Mouse (Mus musculus) intestine, embryonic 16.5 days (tissue): ENCODE results near the gene Gm4881. TPM values are rescaled to one million over a fixed set of nuclear protein-coding genes. Genes with fewer than 3 reads are reported as not detected.

Experiments used
- ATAC-seq: fragments of 200-750 bp; cut with Nextera tagmentation; 2 replicates; pipeline ENCODE4 v1.8.0; 2017; ENCODE audit warnings: moderate TSS enrichment, moderate library complexity
- H3K27ac ChIP-seq: fragments of 300-500 bp; sonication (generic); 2 replicates; pipeline ENCODE4 v1.5.1; 2014; ENCODE audit warnings: mild to moderate bottlenecking, low read length
- H3K27me3 ChIP-seq: fragments of 300-500 bp; sonication (generic); replicated peaks from 2 replicates; pipeline ENCODE4 v1.6.1; 2014; ENCODE audit warnings: low read length, control low read depth, mixed read lengths; ENCODE audit not compliant: control insufficient read depth, insufficient read depth
- H3K36me3 ChIP-seq: fragments of 300-500 bp; sonication (generic); 2 replicates; pipeline ENCODE4 v1.6.1; 2014; ENCODE audit warnings: low read length, control low read depth; ENCODE audit not compliant: control insufficient read depth, insufficient read depth
- H3K4me1 ChIP-seq: fragments of 300-500 bp; sonication (generic); 2 replicates; pipeline ENCODE4 v1.6.1; 2014; ENCODE audit warnings: low read length, control low read depth, mixed read lengths; ENCODE audit not compliant: control insufficient read depth, insufficient read depth
- H3K4me2 ChIP-seq: fragments of 300-500 bp; sonication (generic); 2 replicates; pipeline ENCODE4 v1.6.1; 2014; ENCODE audit warnings: low read depth, low read length, control low read depth
- H3K4me3 ChIP-seq: fragments of 300-500 bp; sonication (generic); 2 replicates; pipeline ENCODE4 v1.5.1; 2014; ENCODE audit warnings: mild to moderate bottlenecking, low read length
- H3K9ac ChIP-seq: fragments of 300-500 bp; sonication (generic); 2 replicates; pipeline ENCODE4 v1.6.1; 2014; ENCODE audit warnings: low read depth, low read length
- H3K9me3 ChIP-seq: fragments of 300-500 bp; sonication (generic); 2 replicates; pipeline ENCODE4 v1.6.1; 2016; ENCODE audit warnings: low read length, control low read depth; ENCODE audit not compliant: control insufficient read depth
- WGBS: fragments of 180-500 bp; shearing (Covaris S2); extraction: QIAGEN DNeasy Blood & Tissue Kit; methylation state at CpG from one replicate; pipeline ENCODE4 v1.1.7; 2014; 5-methylcytosine and 5-hydroxymethylcytosine counted together
- polyA plus RNA-seq: library from polyadenylated mRNA; unstranded; fragments of >200 nt; fragmentation: Nextera tagmentation; extraction: Ambion mirVana; gene quantifications from 2 replicates; pipeline ENCODE4 v1.2.1, GENCODE M21; 2015

Gm4881 gene
- not detected in 2 replicates for polyA plus RNA-seq

- Histone ChIP-seq H3K27ac (no peak within 1 kb of the TSS), H3K4me1 (peaks cover 7% of the 10 kb centered on the region), H3K36me3 (no peaks in the 10 kb centered on the region), H3K9me3 (no peaks in the 10 kb centered on the region), H3K4me3 (peak within 1 kb of the TSS; percentile 44), H3K4me2 (peak within 1 kb of the TSS; percentile 61), H3K9ac (peak within 1 kb of the TSS; percentile 54; the same call in 1 of the 2 replicates), H3K27me3 (peaks cover 87% of the 10 kb centered on the region)
- WGBS = under 1% methylated on average over 65 of the region's 72 CpGs
- no peak for ATAC-seq
These were observed at the start of gene Gm4881 for GRCm38 (mm10) chr7:24944257-24944950. TSS of gene Gm4881 (minus strand) at chr7:24944494.

GRCm38 (mm10) chr7:24993081-24993480 lies 48.8 kb upstream of the Gm4881 start:
- H3K4me3 ChIP-seq = no peak overlapping the region
- H3K27ac ChIP-seq = no peak overlapping the region
- no peaks in the 10 kb centered on the region for H3K36me3 ChIP-seq
- no peak overlapping the region for H3K4me2 ChIP-seq
- no peaks in the 10 kb centered on the region for H3K4me1 ChIP-seq
- H3K9me3 ChIP-seq = no peaks in the 10 kb centered on the region
- ATAC-seq = no peak
- no peak overlapping the region for H3K9ac ChIP-seq
- peaks cover 3% of the 10 kb centered on the region; the same call in 1 of the 2 replicates for H3K27me3 ChIP-seq
- WGBS = 59% methylated on average over 6 of the region's 6 CpGs

GRCm38 (mm10) chr7:24990478-24990877 lies 46.2 kb upstream of the Gm4881 start:
- peaks cover 3% of the 10 kb centered on the region; the same call in 1 of the 2 replicates for H3K27me3 ChIP-seq
- no peak overlapping the region for H3K9ac ChIP-seq
- H3K27ac ChIP-seq = no peak overlapping the region
- H3K4me1 ChIP-seq = no peaks in the 10 kb centered on the region
- WGBS = 86% methylated on average over 8 of the region's 8 CpGs
- no peak overlapping the region for H3K4me2 ChIP-seq
- H3K9me3 ChIP-seq = no peaks in the 10 kb centered on the region
- no peak for ATAC-seq
- no peak overlapping the region for H3K4me3 ChIP-seq
- H3K36me3 ChIP-seq = no peaks in the 10 kb centered on the region

- no peaks in the 10 kb centered on the region for H3K9me3 ChIP-seq
- H3K4me1 ChIP-seq = no peaks in the 10 kb centered on the region
- no peak overlapping the region for H3K9ac ChIP-seq
- no peak overlapping the region for H3K27ac ChIP-seq
- ATAC-seq = no peak
- no peaks in the 10 kb centered on the region for H3K36me3 ChIP-seq
- no peak overlapping the region for H3K4me2 ChIP-seq
- H3K27me3 ChIP-seq = no peaks in the 10 kb centered on the region
- H3K4me3 ChIP-seq = no peak overlapping the region
- WGBS = 83% methylated on average over 14 of the region's 14 CpGs
These were observed 43.6 kb upstream of the Gm4881 start for GRCm38 (mm10) chr7:24987941-24988340.

GRCm38 (mm10) chr7:24985799-24986198 lies 41.5 kb upstream of the Gm4881 start:
- Histone ChIP-seq H3K27ac (no peak overlapping the region), H3K36me3 (no peaks in the 10 kb centered on the region), H3K4me3 (no peak overlapping the region), H3K27me3 (no peaks in the 10 kb centered on the region), H3K4me1 (no peaks in the 10 kb centered on the region), H3K9me3 (no peaks in the 10 kb centered on the region), H3K9ac (no peak overlapping the region), H3K4me2 (no peak overlapping the region)
- no peak for ATAC-seq
- 73% methylated on average over 5 of the region's 5 CpGs for WGBS

- Histone ChIP-seq H3K27me3 (no peaks in the 10 kb centered on the region), H3K4me2 (no peak overlapping the region), H3K36me3 (no peaks in the 10 kb centered on the region), H3K4me3 (no peak overlapping the region), H3K27ac (no peak overlapping the region), H3K9ac (no peak overlapping the region), H3K4me1 (no peaks in the 10 kb centered on the region), H3K9me3 (no peaks in the 10 kb centered on the region)
- ATAC-seq = no peak
- WGBS = 85% methylated on average over 2 of the region's 2 CpGs
These were observed 40.0 kb upstream of the Gm4881 start for GRCm38 (mm10) chr7:24984307-24984706.

- H3K9ac ChIP-seq = no peak overlapping the region
- no peaks in the 10 kb centered on the region for H3K9me3 ChIP-seq
- H3K27me3 ChIP-seq = no peaks in the 10 kb centered on the region
- H3K27ac ChIP-seq = no peak overlapping the region
- 80% methylated on average over 5 of the region's 5 CpGs for WGBS
- no peak for ATAC-seq
- no peaks in the 10 kb centered on the region for H3K36me3 ChIP-seq
- H3K4me3 ChIP-seq = no peak overlapping the region
- no peaks in the 10 kb centered on the region for H3K4me1 ChIP-seq
- H3K4me2 ChIP-seq = no peak overlapping the region
These were observed 39.1 kb upstream of the Gm4881 start for GRCm38 (mm10) chr7:24983396-24983795.

GRCm38 (mm10) chr7:24980439-24980838 lies 36.1 kb upstream of the Gm4881 start:
- WGBS = 82% methylated on average over 7 of the region's 7 CpGs
- H3K4me2 ChIP-seq = no peak overlapping the region
- H3K9me3 ChIP-seq = no peaks in the 10 kb centered on the region
- H3K36me3 ChIP-seq = no peaks in the 10 kb centered on the region
- ATAC-seq = no peak
- H3K27ac ChIP-seq = no peak overlapping the region
- no peak overlapping the region for H3K9ac ChIP-seq
- H3K4me3 ChIP-seq = no peak overlapping the region
- no peaks in the 10 kb centered on the region for H3K27me3 ChIP-seq
- H3K4me1 ChIP-seq = no peaks in the 10 kb centered on the region

GRCm38 (mm10) chr7:24978781-24979180 lies 34.5 kb upstream of the Gm4881 start:
- 83% methylated on average over 7 of the region's 7 CpGs for WGBS
- H3K4me1 ChIP-seq = no peaks in the 10 kb centered on the region
- no peak overlapping the region for H3K4me2 ChIP-seq
- no peaks in the 10 kb centered on the region for H3K27me3 ChIP-seq
- no peak overlapping the region for H3K4me3 ChIP-seq
- H3K9me3 ChIP-seq = no peaks in the 10 kb centered on the region
- no peak overlapping the region for H3K9ac ChIP-seq
- H3K27ac ChIP-seq = no peak overlapping the region
- no peaks in the 10 kb centered on the region for H3K36me3 ChIP-seq
- ATAC-seq = no peak
